Mouse (Mus musculus) cortical plate, adult 2 months (tissue): Measurements from ENCODE around the gene Rhoj. TPM values are rescaled to one million over a fixed set of nuclear protein-coding genes. Genes with fewer than 3 reads are reported as not detected.
A peak's percentile ranks its signal among the peaks of the same experiment; 100 is the strongest.

Experiments used
- H3K27ac ChIP-seq: fragments of 200-500 bp; 2 replicates; pipeline ENCODE4 v1.5.1; 2012; ENCODE audit warnings: low read length, control low read depth, inconsistent platforms; ENCODE audit not compliant: insufficient read depth
- H3K4me1 ChIP-seq: fragments of 200-500 bp; 2 replicates; pipeline ENCODE4 v1.6.1; 2011; ENCODE audit warnings: low read length; ENCODE audit not compliant: control insufficient read depth, insufficient read depth
- H3K4me3 ChIP-seq: fragments of 200-500 bp; 2 replicates; pipeline ENCODE4 v1.5.1; 2011; ENCODE audit warnings: mild to moderate bottlenecking, low read length, control low read depth; ENCODE audit not compliant: insufficient read depth
- CTCF ChIP-seq: fragments of 200-500 bp; IDR thresholded peaks from 2 replicates; pipeline ENCODE4 v1.5.1; 2011; ENCODE audit warnings: mild to moderate bottlenecking, control low read depth, low read length; ENCODE audit not compliant: insufficient read depth; ENCODE audit errors: extremely low read depth
- POLR2A ChIP-seq: fragments of 200-500 bp; IDR thresholded peaks from 2 replicates; pipeline ENCODE4 v1.6.1; 2011; ENCODE audit warnings: mild to moderate bottlenecking, low read length, control low read depth; ENCODE audit not compliant: insufficient read depth; ENCODE audit errors: extremely low read depth
- polyA plus RNA-seq: library from polyadenylated mRNA; depleted of rRNA; stranded (reverse); fragments of >200 nt; gene quantifications from 2 replicates; pipeline ENCODE4 v1.2.3, GENCODE M21; 2012; rRNA removed

Gene Rhoj
- polyA plus RNA-seq, 1 experiment, result 5.4 TPM

DNA sequence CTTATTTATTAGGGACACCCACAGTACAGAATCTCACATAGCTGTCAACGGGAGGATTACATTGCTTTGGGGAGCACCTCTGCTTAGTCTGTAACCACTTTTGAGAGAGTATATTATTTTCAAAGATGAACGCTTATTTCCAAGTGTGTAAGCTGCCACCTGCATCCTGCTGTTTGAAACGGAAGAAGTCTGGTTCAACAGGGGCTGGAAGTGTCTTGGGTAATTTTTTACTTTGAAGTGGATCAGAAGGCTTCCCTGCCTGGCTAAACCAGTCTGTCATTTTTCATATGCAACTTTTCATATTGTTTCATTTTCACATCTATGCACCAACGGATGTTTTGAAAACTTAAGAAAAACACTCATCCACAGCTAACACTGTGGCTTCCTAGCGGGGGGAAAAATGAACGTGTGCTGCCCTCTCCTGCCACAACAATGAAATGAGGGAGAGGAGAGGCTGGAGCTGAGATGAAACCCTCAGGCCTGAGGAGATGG lies 141.4 kb downstream of the Rhoj start:
- H3K27ac ChIP-seq, result no peak overlapping the region
- no peak overlapping the region for H3K4me3 ChIP-seq
- no peaks in the 10 kb centered on the region; the same call in 1 of the 2 replicates for H3K4me1 ChIP-seq
- no peak for TF ChIP-seq POLR2A
- TF ChIP-seq CTCF, result peak; percentile 55

- Histone ChIP-seq H3K4me1 (no peaks in the 10 kb centered on the region; the same call in 1 of the 2 replicates), H3K27ac (no peak overlapping the region), H3K4me3 (no peak overlapping the region)
- TF ChIP-seq CTCF (no peak), POLR2A (no peak)
Observed at GRCm38 (mm10) chr12:75450011-75450410, 141.9 kb downstream of the Rhoj start.

DNA sequence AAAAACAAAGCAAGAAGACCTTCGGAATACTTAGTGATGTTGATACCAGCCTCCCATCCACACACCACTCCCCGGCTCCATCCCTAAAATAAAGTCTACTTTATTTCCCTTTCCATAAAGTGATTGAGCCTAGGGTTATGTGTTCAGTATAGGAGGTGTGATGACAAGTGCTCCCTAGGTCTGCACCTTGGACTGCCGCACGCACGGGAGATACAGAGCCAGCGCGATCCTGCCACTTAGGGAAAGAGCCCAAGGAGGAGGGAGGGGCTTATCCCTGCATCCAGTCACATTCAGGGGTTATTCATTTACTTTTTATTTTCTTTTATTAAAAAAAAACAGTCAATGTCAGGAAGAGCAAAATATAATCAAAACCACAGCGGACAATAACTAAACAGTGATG lies 142.5 kb downstream of the Rhoj start:
- TF ChIP-seq CTCF, result no peak
- TF ChIP-seq POLR2A, result no peak
- Histone ChIP-seq H3K4me1 (no peaks in the 10 kb centered on the region; the same call in 1 of the 2 replicates), H3K27ac (no peak overlapping the region), H3K4me3 (no peak overlapping the region)

Other genes starting within 250 kb of the Rhoj start
- gene Kcnh5, start 131.0 kb upstream of the Rhoj start, polyA plus RNA-seq, result 10.0 and 11.5 TPM in 2 replicates
- gene Gphb5, start 108.5 kb downstream of the Rhoj start, polyA plus RNA-seq, result not detected in 2 replicates